Mouse (Mus musculus) MEL-GATA-1-ER (cell line): ENCODE measurements around the gene Negr1.

ENCODE experiments used
- DNase-seq: peaks from one replicate; pipeline ENCODE4 v3.0.0-alpha.2; 2012; ENCODE audit warnings: low read depth; ENCODE audit errors: extremely low read depth

Gene Negr1

GRCm38 (mm10) chr3:156672560-156672959, 111.0 kb downstream of the Negr1 start:
- DNase-seq, result no peak

- DNase-seq, result no peak
These were observed 128.5 kb downstream of the Negr1 start for GRCm38 (mm10) chr3:156690059-156690605.

GRCm38 (mm10) chr3:156698687-156699086, 137.1 kb downstream of the Negr1 start:
- no peak for DNase-seq

- no peak for DNase-seq
These were observed 141.6 kb downstream of the Negr1 start for GRCm38 (mm10) chr3:156703241-156703640.

GRCm38 (mm10) chr3:156710240-156710639, 148.6 kb downstream of the Negr1 start:
- no peak for DNase-seq

- no peak for DNase-seq
These were observed 149.1 kb downstream of the Negr1 start for GRCm38 (mm10) chr3:156710693-156711092.

GRCm38 (mm10) chr3:156736335-156736734, 174.7 kb downstream of the Negr1 start:
- DNase-seq, result no peak

GRCm38 (mm10) chr3:156739529-156739928, 177.9 kb downstream of the Negr1 start:
- DNase-seq, result no peak

GRCm38 (mm10) chr3:156743266-156743665, 181.7 kb downstream of the Negr1 start:
- DNase-seq, result no peak

GRCm38 (mm10) chr3:156745218-156745770, 183.7 kb downstream of the Negr1 start:
- DNase-seq, result no peak

- DNase-seq, result no peak
These were observed 185.9 kb downstream of the Negr1 start for GRCm38 (mm10) chr3:156747456-156747855.

GRCm38 (mm10) chr3:156753780-156754373, 192.3 kb downstream of the Negr1 start:
- DNase-seq, result no peak

- DNase-seq, result no peak
These were observed 193.4 kb downstream of the Negr1 start for GRCm38 (mm10) chr3:156754790-156755530.

- no peak for DNase-seq
These were observed 203.4 kb downstream of the Negr1 start for GRCm38 (mm10) chr3:156765015-156765414.

GRCm38 (mm10) chr3:156766171-156766845, 204.7 kb downstream of the Negr1 start:
- DNase-seq, result no peak

- DNase-seq, result no peak
These were observed 210.0 kb downstream of the Negr1 start for GRCm38 (mm10) chr3:156771626-156772025.

GRCm38 (mm10) chr3:156772057-156772456, 210.5 kb downstream of the Negr1 start:
- no peak for DNase-seq

GRCm38 (mm10) chr3:156784309-156784852, 222.8 kb downstream of the Negr1 start:
- no peak for DNase-seq

- DNase-seq, result no peak
These were observed 224.8 kb downstream of the Negr1 start for GRCm38 (mm10) chr3:156786355-156786754.

- DNase-seq, result no peak
These were observed 229.6 kb downstream of the Negr1 start for GRCm38 (mm10) chr3:156791234-156791633.

- DNase-seq, result no peak
These were observed 231.1 kb downstream of the Negr1 start for GRCm38 (mm10) chr3:156792743-156793142.

- DNase-seq, result no peak
These were observed 232.5 kb downstream of the Negr1 start for GRCm38 (mm10) chr3:156794091-156794490.
